In the genomic region with DNA sequence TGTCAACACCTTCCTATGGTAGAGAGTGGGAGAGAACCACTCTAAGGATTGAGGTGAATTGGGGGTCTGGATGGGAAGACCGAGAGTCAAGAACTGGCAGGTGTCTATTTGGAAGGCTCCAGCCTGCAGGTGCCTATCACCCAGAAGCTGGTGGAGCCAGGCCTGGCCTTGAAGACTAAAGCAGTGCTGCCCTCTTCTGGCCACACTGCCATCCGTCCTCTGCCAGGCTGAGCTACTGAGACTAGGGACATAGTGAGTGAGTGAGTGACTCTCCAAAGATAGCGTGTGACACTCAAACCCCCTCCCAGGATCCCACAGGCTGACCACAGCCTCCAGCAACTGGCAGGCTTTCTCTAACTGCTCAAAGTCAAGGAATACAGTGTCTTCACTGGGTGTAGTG, we compare ENCODE assay signal across 8 mouse cellular contexts. TPM values are rescaled to one million over a fixed set of nuclear protein-coding genes. Genes with fewer than 3 reads are reported as not detected.
DNase-seq lines count a peak whose midpoint lies in the region; ATAC-seq and TF ChIP-seq lines count a peak whose summit lies in the region.

No protein-coding gene starts in this region.

- peak; percentile 54 for TF ChIP-seq RAD21 in MEL (IDR thresholded peaks at IDR 0.05; ENCODE audit: low read depth, low read length)

- peak; percentile 90 for ATAC-seq in frontal cortex, adult (ENCODE audit: low TSS enrichment)
- ATAC-seq in kidney, embryonic 14.5 days (ENCODE audit: low FRiP score, low TSS enrichment) = peak; percentile 33; the same call in 1 of the 2 replicates
- no peak for ATAC-seq in monocyte, adult 5-6 weeks (replicated peaks; ENCODE audit: insufficient number of reproducible peaks, low FRiP score, low TSS enrichment, poor library complexity, severe bottlenecking)

- TF ChIP-seq EP300 in MEL (IDR thresholded peaks at IDR 0.05; ENCODE audit: low read depth in 1 of 2, low read length in 2 of 2) = no peak

- H3K36me3 ChIP-seq in MEL (ENCODE audit: control insufficient read depth in 1 of 2, insufficient read depth in 2 of 2, low read length in 2 of 2) = peaks cover 0 to 5% of the 10 kb centered on the region in 2 experiments; a peak in 2 of 4 replicates
- no peaks in the 10 kb centered on the region for H3K36me3 ChIP-seq in kidney, embryonic 14.5 days (ENCODE audit: control insufficient read depth, insufficient read depth, low read length)

- TF ChIP-seq CTCF in MEL (IDR thresholded peaks at IDR 0.05 in 2 of 3, conservative IDR thresholded peaks at IDR 0.05 in 1 of 3; ENCODE audit: control insufficient read depth in 1 of 3, insufficient read depth in 1 of 3, low read depth in 2 of 3, low read length in 3 of 3, poor library complexity in 1 of 3, severe bottlenecking in 1 of 3) = peak; percentile 85 to 97 (median 85)
- peak; percentile 89 for TF ChIP-seq CTCF in cerebellum, adult 2 months (IDR thresholded peaks at IDR 0.05; ENCODE audit: borderline replicate concordance, insufficient read depth, low read depth, low read length)
- peak; percentile 80 for TF ChIP-seq CTCF in lung, adult 2 months (IDR thresholded peaks at IDR 0.05; ENCODE audit: insufficient read depth, low read length)

- H3K4me3 ChIP-seq in MEL (ENCODE audit: control insufficient read depth in 1 of 2, insufficient read depth in 1 of 2, low read depth in 2 of 2, low read length in 2 of 2) = no peak overlapping the region
- H3K4me3 ChIP-seq in cerebellum, adult 2 months (replicated peaks; ENCODE audit: insufficient read depth, low read depth, low read length) = no peak overlapping the region
- no peak overlapping the region for H3K4me3 ChIP-seq in kidney, embryonic 14.5 days (ENCODE audit: low read length)
- no peak overlapping the region for H3K4me3 ChIP-seq in lung, adult 2 months (replicated peaks; ENCODE audit: extremely low read depth, low read depth, low read length)

- DNase-seq in A20 (ENCODE audit: low read depth, low spot score) (peak; percentile 74), MEL (ENCODE audit: low read depth, low spot score) (peak; percentile 85)
- peak; percentile 64 to 71 for DNase-seq in cerebellum, adult 2 months
- peak; percentile 48 for DNase-seq in lung, adult 2 months
- DNase-seq in retina, embryonic 14.5 days (ENCODE audit: low spot score) = peak; percentile 87

- no peak for TF ChIP-seq POLR2A in MEL (IDR thresholded peaks at IDR 0.05; ENCODE audit: control insufficient read depth in 1 of 2, insufficient read depth in 1 of 2, low read depth in 1 of 2, low read length in 2 of 2, poor library complexity in 1 of 2)
- TF ChIP-seq POLR2A in cerebellum, adult 2 months (IDR thresholded peaks at IDR 0.05; ENCODE audit: borderline replicate concordance, insufficient read depth, low read length) = no peak
- no peak for TF ChIP-seq POLR2A in lung, adult 2 months (IDR thresholded peaks at IDR 0.05; ENCODE audit: borderline replicate concordance, extremely low read depth, low read depth, low read length)

- H3K27me3 ChIP-seq in MEL (ENCODE audit: control insufficient read depth in 1 of 2, insufficient read depth in 2 of 2, low read length in 2 of 2) = peaks cover 5 to 12% of the 10 kb centered on the region in 2 experiments; a peak in 3 of 4 replicates
- H3K27me3 ChIP-seq in cerebellum, adult 2 months (ENCODE audit: control insufficient read depth, insufficient read depth, low read length) = no peaks in the 10 kb centered on the region
- H3K27me3 ChIP-seq in kidney, embryonic 14.5 days (ENCODE audit: control insufficient read depth, insufficient read depth, low read length) = no peaks in the 10 kb centered on the region

- no peak overlapping the region for H3K9ac ChIP-seq in MEL (ENCODE audit: control insufficient read depth, low read depth, low read length, poor library complexity, severe bottlenecking)
- H3K9ac ChIP-seq in kidney, embryonic 14.5 days (ENCODE audit: low read depth, low read length) = no peak overlapping the region

- peaks cover 5 to 16% of the 10 kb centered on the region in 2 experiments; a peak in 3 of 4 replicates for H3K4me1 ChIP-seq in MEL (ENCODE audit: control insufficient read depth in 1 of 2, insufficient read depth in 2 of 2, low read length in 2 of 2)
- no peaks in the 10 kb centered on the region; the same call in 1 of the 2 replicates for H3K4me1 ChIP-seq in cerebellum, adult 2 months (ENCODE audit: control insufficient read depth, insufficient read depth, low read length)
- peaks cover 21% of the 10 kb centered on the region; the same call in 1 of the 2 replicates for H3K4me1 ChIP-seq in kidney, embryonic 14.5 days (ENCODE audit: control insufficient read depth, insufficient read depth, low read length)
- no peaks in the 10 kb centered on the region for H3K4me1 ChIP-seq in lung, adult 2 months (ENCODE audit: control insufficient read depth, insufficient read depth, low read length)

- H3K79me2 ChIP-seq in MEL (ENCODE audit: control insufficient read depth, insufficient read depth, low read length, poor library complexity) = no peaks in the 10 kb centered on the region

- WGBS in cerebellum, adult 2 months = 13% methylated on average over 3 of the region's 3 CpGs
- WGBS in kidney, embryonic 14.5 days = 28% methylated on average over 3 of the region's 3 CpGs
- WGBS in lung, adult 2 months = 22% methylated on average over 3 of the region's 3 CpGs

- no peak overlapping the region for H3K27ac ChIP-seq in MEL (ENCODE audit: control insufficient read depth, low read depth, low read length)
- H3K27ac ChIP-seq in cerebellum, adult 2 months (ENCODE audit: insufficient read depth, low read length) = no peak overlapping the region
- no peak overlapping the region for H3K27ac ChIP-seq in kidney, embryonic 14.5 days (ENCODE audit: low read depth, low read length)

- H3K9me3 ChIP-seq in MEL (replicated peaks; ENCODE audit: insufficient read depth, low read length) = no peaks in the 10 kb centered on the region
- no peaks in the 10 kb centered on the region for H3K9me3 ChIP-seq in kidney, embryonic 14.5 days (ENCODE audit: control insufficient read depth, low read length)

- no peak overlapping the region for H3K4me2 ChIP-seq in kidney, embryonic 14.5 days (replicated peaks; ENCODE audit: low read depth, low read length)

TF ChIP-seq in MEL, 35 proteins besides CTCF, POLR2A, EP300 and RAD21:
- TF ChIP-seq SMC3 (IDR thresholded peaks at IDR 0.05; ENCODE audit: low read depth, low read length) (peak; percentile 57), MXI1 (IDR thresholded peaks at IDR 0.05; ENCODE audit: low read depth, low read length) (no peak), E2F4 (IDR thresholded peaks at IDR 0.05; ENCODE audit: borderline replicate concordance, low read depth, low read length) (no peak), GATA1 (IDR thresholded peaks at IDR 0.05; ENCODE audit: low read depth, low read length) (no peak), NELFE (IDR thresholded peaks at IDR 0.05; ENCODE audit: low read depth, low read length) (no peak), USF1 (IDR thresholded peaks at IDR 0.05; ENCODE audit: low read depth, low read length) (no peak)

RNA-seq across cellular contexts. Expression of a gene that starts 17.0 kb away (rescaled TPM):
- total RNA-seq in MEL (2012; rRNA removed) = not detected in 2 replicates
- not detected for polyA plus RNA-seq in MEL (2012; ENCODE audit: insufficient read depth in 1 of 2, insufficient read length in 2 of 2, low read depth in 1 of 2, low replicate concordance in 2 of 2, missing spikeins in 1 of 2)
- 0.21 and 0.33 TPM in 2 replicates for polyA plus RNA-seq in cerebellum, adult 2 months (2012; rRNA removed)
- polyA plus RNA-seq in kidney, embryonic 14.5 days (2014; fragmentation: Nextera tagmentation; extraction: Ambion mirVana) = 0.20 TPM in 1 of 2 replicates, not detected in the other
- polyA plus RNA-seq in lung, adult 2 months (2012; rRNA removed) = 1.7 and 1.8 TPM in 2 replicates
- total RNA-seq in monocyte, adult 5-6 weeks (2017) = not detected in 3 replicates

RNA-seq across cellular contexts. Expression of a gene that starts 17.3 kb away (rescaled TPM):
- total RNA-seq in MEL (2012; rRNA removed) = 0.16 and 0.23 TPM in 2 replicates
- under 1 TPM in 1 of 2 experiments, not detected in 1; 0.15 TPM for polyA plus RNA-seq in MEL (2012; ENCODE audit: insufficient read depth in 1 of 2, insufficient read length in 2 of 2, low read depth in 1 of 2, low replicate concordance in 2 of 2, missing spikeins in 1 of 2)
- polyA plus RNA-seq in cerebellum, adult 2 months (2012; rRNA removed) = 7.4 and 8.9 TPM in 2 replicates
- polyA plus RNA-seq in kidney, embryonic 14.5 days (2014; fragmentation: Nextera tagmentation; extraction: Ambion mirVana) = 15.7 and 19.2 TPM in 2 replicates
- polyA plus RNA-seq in lung, adult 2 months (2012; rRNA removed) = 19.5 and 21.2 TPM in 2 replicates
- not detected in 3 replicates for total RNA-seq in monocyte, adult 5-6 weeks (2017)

RNA-seq across cellular contexts. Expression of a gene that starts 51.3 kb away (rescaled TPM):
- total RNA-seq in MEL (2012; rRNA removed) = not detected in 2 replicates
- polyA plus RNA-seq in MEL (2012; ENCODE audit: insufficient read depth in 1 of 2, insufficient read length in 2 of 2, low read depth in 1 of 2, low replicate concordance in 2 of 2, missing spikeins in 1 of 2) = not detected
- polyA plus RNA-seq in cerebellum, adult 2 months (2012; rRNA removed) = 85.1 and 88.3 TPM in 2 replicates
- 4.3 and 4.6 TPM in 2 replicates for polyA plus RNA-seq in kidney, embryonic 14.5 days (2014; fragmentation: Nextera tagmentation; extraction: Ambion mirVana)
- polyA plus RNA-seq in lung, adult 2 months (2012; rRNA removed) = 4.4 and 6.8 TPM in 2 replicates
- total RNA-seq in monocyte, adult 5-6 weeks (2017) = not detected in 3 replicates

Comparison
In these comparisons a context has a peak if more than half of its experiments do, and no peak if none do; other contexts are left out.
1. RNA of a gene that starts 51.3 kb away (polyA plus RNA-seq): 85.1 to 88.3 TPM in cerebellum, adult 2 months; 4.3 to 4.6 TPM in kidney, embryonic 14.5 days, 4.4 to 6.8 TPM in lung, adult 2 months and not detected in MEL; every median in the first group is over 10 times any median in the second.
2. Peak in every context shown above with its lines, with median percentiles within 50 percentile points of each other: DNase-seq and CTCF ChIP-seq.